Mouse (Mus musculus) adrenal gland, postnatal 36 days (tissue): ENCODE measurements around the gene Ppp1r37. TPM values are rescaled to one million over a fixed set of nuclear protein-coding genes. Genes with fewer than 3 reads are reported as not detected.

Source experiments
- DNase-seq, 2 experiments: peaks; one replicate each; pipeline ENCODE4 v3.0.0; 2021; ENCODE audit warnings: mixed read lengths in 1 of 2
- total RNA-seq, 2 experiments: library from RNA; stranded (reverse); gene quantifications; 2 replicates each; pipeline ENCODE4 v1.2.3; 2021

Ppp1r37 gene
- total RNA-seq, 2 experiments from 2014 or later, result 65.5 to 70.2 TPM

- peak; percentile 87 to 90 for DNase-seq
These were observed 10.3 kb upstream of the Ppp1r37 start for GRCm38 (mm10) chr7:19572926-19573775.

- no peak for DNase-seq
These were observed 6.8 kb upstream of the Ppp1r37 start for GRCm38 (mm10) chr7:19569647-19570046.

GRCm38 (mm10) chr7:19567426-19567825, 4.5 kb upstream of the Ppp1r37 start:
- no peak for DNase-seq

GRCm38 (mm10) chr7:19565803-19566202, 2.9 kb upstream of the Ppp1r37 start:
- no peak for DNase-seq

GRCm38 (mm10) chr7:19564455-19564854, 1.6 kb upstream of the Ppp1r37 start:
- DNase-seq, result no peak

GRCm38 (mm10) chr7:19563884-19564283, 1.0 kb upstream of the Ppp1r37 start:
- DNase-seq, result no peak

GRCm38 (mm10) chr7:19561765-19562642, 872 bp downstream of the Ppp1r37 start:
- peak; percentile 93 to 94 for DNase-seq

GRCm38 (mm10) chr7:19561431-19561764, 1.5 kb downstream of the Ppp1r37 start:
- no peak for DNase-seq

GRCm38 (mm10) chr7:19560491-19561260, 2.2 kb downstream of the Ppp1r37 start:
- DNase-seq, result peak in 1 of 2 experiments; percentile 33

GRCm38 (mm10) chr7:19558965-19559364, 3.9 kb downstream of the Ppp1r37 start:
- no peak for DNase-seq

- no peak for DNase-seq
These were observed 4.6 kb downstream of the Ppp1r37 start for GRCm38 (mm10) chr7:19557982-19558900.

GRCm38 (mm10) chr7:19557086-19557485, 5.8 kb downstream of the Ppp1r37 start:
- DNase-seq, result no peak

GRCm38 (mm10) chr7:19554168-19554567, 8.7 kb downstream of the Ppp1r37 start:
- DNase-seq, result no peak

- peak in 1 of 2 experiments; percentile 30 for DNase-seq
These were observed 10.4 kb downstream of the Ppp1r37 start for GRCm38 (mm10) chr7:19552443-19552842.

GRCm38 (mm10) chr7:19551634-19552033, 11.2 kb downstream of the Ppp1r37 start:
- no peak for DNase-seq

- DNase-seq, result no peak
These were observed 13.5 kb downstream of the Ppp1r37 start for GRCm38 (mm10) chr7:19549394-19549793.

GRCm38 (mm10) chr7:19547344-19547969, 15.4 kb downstream of the Ppp1r37 start:
- no peak for DNase-seq

- no peak for DNase-seq
These were observed 16.9 kb downstream of the Ppp1r37 start for GRCm38 (mm10) chr7:19546007-19546406.

- DNase-seq, result no peak
These were observed 19.3 kb downstream of the Ppp1r37 start for GRCm38 (mm10) chr7:19543584-19543983.

GRCm38 (mm10) chr7:19542155-19542691, 20.7 kb downstream of the Ppp1r37 start:
- peak; percentile 44 to 57 for DNase-seq
